Mouse (Mus musculus) limb, embryonic 15.5 days (tissue): Measurements from ENCODE around the gene Tpk1. TPM values are rescaled to one million over a fixed set of nuclear protein-coding genes. Genes with fewer than 3 reads are reported as not detected.

Experiments
- ATAC-seq: fragments of 200-750 bp; cut with Nextera tagmentation; 2 replicates; pipeline ENCODE4 v1.8.0; 2017; ENCODE audit warnings: low read depth, moderate TSS enrichment; ENCODE audit not compliant: insufficient number of reproducible peaks, low FRiP score, low TSS enrichment
- H3K27ac ChIP-seq: fragments of 300-500 bp; sonication (generic); 2 replicates; pipeline ENCODE4 v1.5.1; 2015; ENCODE audit warnings: moderate library complexity, mild to moderate bottlenecking, inconsistent platforms
- H3K27me3 ChIP-seq: fragments of 300-500 bp; sonication (generic); 2 replicates; pipeline ENCODE4 v1.6.1; 2015; ENCODE audit warnings: inconsistent platforms
- H3K36me3 ChIP-seq: fragments of 300-500 bp; sonication (generic); 2 replicates; pipeline ENCODE4 v1.6.1; 2015; ENCODE audit warnings: inconsistent platforms
- H3K4me1 ChIP-seq: fragments of 300-500 bp; sonication (generic); 2 replicates; pipeline ENCODE4 v1.6.1; 2015; ENCODE audit warnings: inconsistent platforms
- H3K4me2 ChIP-seq: fragments of 300-500 bp; sonication (generic); 2 replicates; pipeline ENCODE4 v1.6.1; 2015; ENCODE audit warnings: mild to moderate bottlenecking, inconsistent platforms
- H3K4me3 ChIP-seq: fragments of 300-500 bp; sonication (generic); 2 replicates; pipeline ENCODE4 v1.5.1; 2015; ENCODE audit warnings: mild to moderate bottlenecking, inconsistent platforms
- H3K9ac ChIP-seq: fragments of 300-500 bp; sonication (generic); 2 replicates; pipeline ENCODE4 v1.6.1; 2015; ENCODE audit warnings: inconsistent platforms
- H3K9me3 ChIP-seq: fragments of 300-500 bp; sonication (generic); 2 replicates; pipeline ENCODE4 v1.6.1; 2016; ENCODE audit warnings: inconsistent platforms
- WGBS: fragments of 180-500 bp; shearing (Covaris S2); methylation state at CpG from one replicate; pipeline ENCODE4 v1.1.7; 2015; 5-methylcytosine and 5-hydroxymethylcytosine counted together
- polyA plus RNA-seq: library from polyadenylated mRNA; unstranded; fragments of >200 nt; fragmentation: Nextera tagmentation; extraction: Ambion mirVana; gene quantifications from 2 replicates; pipeline ENCODE4 v1.2.1, GENCODE M21; 2015

Gene Tpk1
- polyA plus RNA-seq, 1 experiment from 2014 or later: 9.2 TPM

GRCm38 (mm10) chr6:43363291-43363820 lies 302.7 kb downstream of the Tpk1 start:
- Histone ChIP-seq H3K4me3 (no peak overlapping the region), H3K27me3 (no peaks in the 10 kb centered on the region), H3K27ac (no peak overlapping the region), H3K9me3 (no peaks in the 10 kb centered on the region), H3K9ac (no peak overlapping the region), H3K4me1 (0 out of 2 replicates have a peak, but pooled peaks cover 4% of the 10 kb centered on the region), H3K36me3 (no peaks in the 10 kb centered on the region), H3K4me2 (no peak overlapping the region)
- 78% methylated on average over 5 of the region's 5 CpGs for WGBS
- ATAC-seq: no peak

- Histone ChIP-seq H3K27me3 (no peaks in the 10 kb centered on the region), H3K9ac (no peak overlapping the region), H3K9me3 (no peaks in the 10 kb centered on the region), H3K4me3 (no peak overlapping the region), H3K4me2 (no peak overlapping the region), H3K4me1 (0 out of 2 replicates have a peak, but pooled peaks cover 4% of the 10 kb centered on the region), H3K27ac (no peak overlapping the region), H3K36me3 (no peaks in the 10 kb centered on the region)
- 66% methylated on average over 5 of the region's 5 CpGs for WGBS
- no peak for ATAC-seq
These were observed 304.8 kb downstream of the Tpk1 start for GRCm38 (mm10) chr6:43361248-43361647.

GRCm38 (mm10) chr6:43360214-43360613 lies 305.9 kb downstream of the Tpk1 start:
- Histone ChIP-seq H3K4me1 (0 out of 2 replicates have a peak, but pooled peaks cover 4% of the 10 kb centered on the region), H3K36me3 (no peaks in the 10 kb centered on the region), H3K4me2 (no peak overlapping the region), H3K27me3 (no peaks in the 10 kb centered on the region), H3K27ac (no peak overlapping the region), H3K9me3 (no peaks in the 10 kb centered on the region), H3K4me3 (no peak overlapping the region), H3K9ac (no peak overlapping the region)
- WGBS: 25% methylated on average over 3 of the region's 3 CpGs
- no peak for ATAC-seq

GRCm38 (mm10) chr6:43354562-43355241 lies 311.4 kb downstream of the Tpk1 start:
- H3K4me3 ChIP-seq: no peak overlapping the region
- no peak overlapping the region for H3K4me2 ChIP-seq
- H3K9me3 ChIP-seq: no peaks in the 10 kb centered on the region
- no peak overlapping the region for H3K9ac ChIP-seq
- H3K36me3 ChIP-seq: no peaks in the 10 kb centered on the region
- H3K27ac ChIP-seq: no peak overlapping the region
- H3K27me3 ChIP-seq: no peaks in the 10 kb centered on the region
- H3K4me1 ChIP-seq: no peaks in the 10 kb centered on the region
- ATAC-seq: no peak
- 85% methylated on average over 9 of the region's 9 CpGs for WGBS

DNA sequence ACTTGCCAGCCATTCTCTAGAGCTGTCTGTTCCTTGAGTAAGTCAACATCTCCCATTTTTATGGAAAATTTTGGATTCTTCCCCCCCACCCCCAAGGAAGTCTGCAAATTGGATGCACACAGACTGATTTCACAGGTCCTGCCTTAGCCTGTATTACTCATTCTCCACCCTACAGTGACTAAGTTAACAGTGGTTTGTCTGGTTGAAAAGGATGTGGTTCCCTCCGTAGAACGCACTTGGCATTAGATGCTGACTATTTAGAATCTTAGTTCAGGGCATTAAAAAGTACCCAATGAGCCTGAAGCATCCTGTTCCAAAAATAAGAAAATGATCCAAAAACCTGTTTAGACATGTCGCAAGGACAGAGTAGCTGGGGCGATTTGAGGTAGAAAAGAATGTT lies 312.6 kb downstream of the Tpk1 start:
- H3K4me2 ChIP-seq: no peak overlapping the region
- no peak for ATAC-seq

GRCm38 (mm10) chr6:43349083-43349482 lies 317.0 kb downstream of the Tpk1 start:
- ATAC-seq: no peak
- H3K4me3 ChIP-seq: no peak overlapping the region
- no peaks in the 10 kb centered on the region for H3K27me3 ChIP-seq
- H3K9ac ChIP-seq: no peak overlapping the region
- no peak overlapping the region for H3K4me2 ChIP-seq
- H3K4me1 ChIP-seq: no peaks in the 10 kb centered on the region
- H3K36me3 ChIP-seq: no peaks in the 10 kb centered on the region
- no peaks in the 10 kb centered on the region for H3K9me3 ChIP-seq
- 57% methylated on average over 4 of the region's 4 CpGs for WGBS
- H3K27ac ChIP-seq: no peak overlapping the region

More for the DNA sequence above, 312.6 kb downstream of the Tpk1 start:
- Histone ChIP-seq H3K36me3 (no peaks in the 10 kb centered on the region), H3K9ac (no peak overlapping the region), H3K4me1 (no peaks in the 10 kb centered on the region), H3K27me3 (no peaks in the 10 kb centered on the region), H3K27ac (no peak overlapping the region), H3K4me3 (no peak overlapping the region), H3K9me3 (no peaks in the 10 kb centered on the region)
- 89% methylated on average over 4 of the region's 4 CpGs for WGBS

GRCm38 (mm10) chr6:43347637-43348036 lies 318.4 kb downstream of the Tpk1 start:
- H3K9ac ChIP-seq: no peak overlapping the region
- H3K4me2 ChIP-seq: no peak overlapping the region
- WGBS: 97% methylated on average over 1 of the region's 1 CpGs
- H3K36me3 ChIP-seq: no peaks in the 10 kb centered on the region
- no peaks in the 10 kb centered on the region for H3K27me3 ChIP-seq
- ATAC-seq: no peak
- H3K4me3 ChIP-seq: no peak overlapping the region
- no peak overlapping the region for H3K27ac ChIP-seq
- H3K4me1 ChIP-seq: no peaks in the 10 kb centered on the region
- no peaks in the 10 kb centered on the region for H3K9me3 ChIP-seq

DNA sequence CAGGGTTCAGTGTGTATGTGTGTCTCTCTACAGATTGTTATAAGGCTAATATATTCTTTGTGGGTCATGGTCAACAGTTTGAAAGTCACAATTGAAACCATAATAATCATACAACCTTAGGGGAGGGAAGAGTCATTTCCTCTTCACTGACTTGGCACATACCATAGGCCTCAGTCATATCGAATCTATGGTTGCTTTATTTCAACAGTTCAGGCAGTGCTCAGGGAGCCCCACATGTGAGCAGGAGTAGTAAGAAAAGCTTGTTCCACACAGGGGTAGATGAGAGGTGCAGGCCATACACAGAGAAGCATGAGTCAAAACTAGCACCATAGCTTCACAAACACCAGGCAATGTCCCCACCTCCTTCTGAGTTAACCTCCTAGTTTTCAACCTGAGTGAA lies 323.1 kb downstream of the Tpk1 start:
- no peak for ATAC-seq
- Histone ChIP-seq H3K4me2 (no peak overlapping the region), H3K9ac (no peak overlapping the region), H3K36me3 (no peaks in the 10 kb centered on the region), H3K27me3 (no peaks in the 10 kb centered on the region), H3K4me3 (no peak overlapping the region), H3K4me1 (no peaks in the 10 kb centered on the region), H3K9me3 (no peaks in the 10 kb centered on the region), H3K27ac (no peak overlapping the region)
- 73% methylated on average over 1 of the region's 1 CpGs for WGBS

GRCm38 (mm10) chr6:43342386-43342785 lies 323.7 kb downstream of the Tpk1 start:
- no peak overlapping the region for H3K9ac ChIP-seq
- H3K4me2 ChIP-seq: no peak overlapping the region
- ATAC-seq: no peak
- no peak overlapping the region for H3K27ac ChIP-seq
- H3K9me3 ChIP-seq: no peaks in the 10 kb centered on the region
- no peaks in the 10 kb centered on the region for H3K27me3 ChIP-seq
- WGBS: 76% methylated on average over 2 of the region's 2 CpGs
- H3K4me3 ChIP-seq: no peak overlapping the region
- no peaks in the 10 kb centered on the region for H3K36me3 ChIP-seq
- no peaks in the 10 kb centered on the region; the same call in 1 of the 2 replicates for H3K4me1 ChIP-seq

GRCm38 (mm10) chr6:43338804-43339203 lies 327.3 kb downstream of the Tpk1 start:
- no peak overlapping the region for H3K9ac ChIP-seq
- H3K36me3 ChIP-seq: no peaks in the 10 kb centered on the region
- H3K27ac ChIP-seq: no peak overlapping the region
- WGBS: 55% methylated on average over 2 of the region's 2 CpGs
- no peak overlapping the region for H3K4me3 ChIP-seq
- no peaks in the 10 kb centered on the region; the same call in 1 of the 2 replicates for H3K4me1 ChIP-seq
- H3K27me3 ChIP-seq: no peaks in the 10 kb centered on the region
- no peak for ATAC-seq
- H3K4me2 ChIP-seq: no peak overlapping the region
- H3K9me3 ChIP-seq: no peaks in the 10 kb centered on the region

DNA sequence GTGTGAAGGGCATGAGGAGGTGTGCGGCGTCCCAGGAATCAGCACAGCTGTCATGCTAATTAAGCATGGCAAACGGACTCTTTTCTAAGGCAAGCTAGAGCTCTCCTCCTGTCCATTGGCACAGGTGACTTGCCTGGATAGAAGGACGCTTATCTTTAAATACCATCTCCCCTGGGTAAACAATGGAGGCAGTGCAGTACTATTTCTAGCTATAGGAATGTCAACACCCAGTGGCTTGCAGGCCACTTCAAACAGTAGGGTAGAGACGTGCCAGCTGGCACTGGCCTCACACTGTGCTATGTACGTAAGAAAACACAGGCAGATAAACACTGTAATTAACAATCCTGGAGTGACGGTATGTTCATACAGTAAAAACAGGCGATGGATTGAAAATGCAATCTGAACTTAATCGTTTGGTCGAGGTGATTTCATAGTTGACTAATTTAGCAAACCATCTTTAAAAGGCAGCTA lies 328.6 kb downstream of the Tpk1 start:
- Histone ChIP-seq H3K27me3 (no peaks in the 10 kb centered on the region), H3K36me3 (no peaks in the 10 kb centered on the region), H3K4me3 (no peak overlapping the region), H3K9me3 (no peaks in the 10 kb centered on the region), H3K4me2 (no peak overlapping the region), H3K4me1 (no peaks in the 10 kb centered on the region; the same call in 1 of the 2 replicates), H3K9ac (no peak overlapping the region), H3K27ac (no peak overlapping the region)
- ATAC-seq: no peak
- 38% methylated on average over 10 of the region's 10 CpGs for WGBS

DNA sequence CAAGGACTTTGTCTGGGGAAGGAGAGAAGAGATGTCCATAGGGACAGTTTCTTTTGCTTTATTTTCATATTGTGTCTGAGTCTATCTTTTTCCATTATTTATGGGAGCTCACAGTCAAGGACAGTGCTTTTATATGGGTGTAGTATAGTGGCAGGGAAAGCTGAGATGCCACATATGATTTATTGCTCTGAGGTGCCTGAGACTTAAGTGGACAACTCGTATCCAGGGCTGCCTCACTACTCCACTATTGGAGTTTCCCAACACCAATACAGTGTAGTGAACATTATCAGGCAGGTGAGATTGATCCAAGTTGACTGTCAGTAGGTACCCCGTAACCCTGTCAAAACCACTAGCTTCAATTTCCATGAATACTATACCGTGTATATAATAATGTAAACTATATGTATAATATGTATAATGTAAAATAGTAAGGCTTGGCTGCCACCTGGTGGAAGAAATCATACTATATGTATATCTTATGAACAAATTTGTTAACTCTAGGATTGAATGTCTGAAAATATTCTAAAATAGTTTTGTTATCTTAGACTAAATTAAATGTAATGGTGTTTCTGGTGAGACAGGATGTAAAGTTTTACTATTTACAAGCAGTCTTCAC lies 330.4 kb downstream of the Tpk1 start:
- Histone ChIP-seq H3K4me2 (no peak overlapping the region), H3K9ac (no peak overlapping the region), H3K4me1 (no peaks in the 10 kb centered on the region; the same call in 1 of the 2 replicates), H3K36me3 (no peaks in the 10 kb centered on the region), H3K27ac (no peak overlapping the region), H3K9me3 (no peaks in the 10 kb centered on the region), H3K4me3 (no peak overlapping the region), H3K27me3 (no peaks in the 10 kb centered on the region)
- WGBS: 71% methylated on average over 3 of the region's 3 CpGs
- no peak for ATAC-seq
